Mouse (Mus musculus) MEL (cell line): ENCODE data around the gene Med25. TPM values are rescaled to one million over a fixed set of nuclear protein-coding genes. Genes with fewer than 3 reads are reported as not detected.

Experiments used
- DNase-seq: peaks from one replicate; pipeline ENCODE4 v3.0.0; 2011; ENCODE audit warnings: low read depth, low spot score
- H3K27ac ChIP-seq: 2 replicates; pipeline ENCODE4 v1.5.1; 2012; ENCODE audit warnings: low read depth, mild to moderate bottlenecking, control low read depth, low read length, moderate library complexity; ENCODE audit not compliant: control insufficient read depth
- H3K27me3 ChIP-seq, 2 experiments: fragments of 150-350 bp in 1 of 2; sonication (generic) in 1 of 2; 2 replicates each; pipeline ENCODE4 v1.6.1; 2012; ENCODE audit warnings: low read length in 2 of 2, mild to moderate bottlenecking in 2 of 2, improper control_type of control experiment in 1 of 2, moderate library complexity in 1 of 2; ENCODE audit not compliant: insufficient read depth in 2 of 2, control insufficient read depth in 1 of 2
- H3K36me3 ChIP-seq, 2 experiments: 2 replicates each; pipeline ENCODE4 v1.6.1; 2012 to 2014; ENCODE audit warnings: low read length in 2 of 2, improper control_type of control experiment in 1 of 2, inconsistent platforms in 1 of 2, mild to moderate bottlenecking in 1 of 2; ENCODE audit not compliant: insufficient read depth in 2 of 2, control insufficient read depth in 1 of 2
- H3K4me1 ChIP-seq, 2 experiments: fragments of 150-350 bp in 1 of 2; sonication (generic) in 1 of 2; 2 replicates each; pipeline ENCODE4 v1.6.1; 2012; ENCODE audit warnings: low read length in 2 of 2, improper control_type of control experiment in 1 of 2, mild to moderate bottlenecking in 1 of 2; ENCODE audit not compliant: insufficient read depth in 2 of 2, control insufficient read depth in 1 of 2
- H3K4me3 ChIP-seq, 2 experiments: fragments of 150-350 bp in 1 of 2; sonication (generic) in 1 of 2; 2 replicates each; pipeline ENCODE4 v1.5.1; 2012; ENCODE audit warnings: low read depth in 2 of 2, low read length in 2 of 2, mild to moderate bottlenecking in 2 of 2, moderate library complexity in 2 of 2, control low read depth in 1 of 2, improper control_type of control experiment in 1 of 2; ENCODE audit not compliant: control insufficient read depth in 1 of 2, insufficient read depth in 1 of 2
- H3K79me2 ChIP-seq: 2 replicates; pipeline ENCODE4 v1.6.1; 2012; ENCODE audit warnings: mild to moderate bottlenecking, low read length, moderate library complexity; ENCODE audit not compliant: control insufficient read depth, poor library complexity, insufficient read depth
- H3K9ac ChIP-seq: 2 replicates; pipeline ENCODE4 v1.6.1; 2012; ENCODE audit warnings: low read depth, mild to moderate bottlenecking, control low read depth, low read length, moderate library complexity; ENCODE audit not compliant: control insufficient read depth, poor library complexity, severe bottlenecking
- H3K9me3 ChIP-seq: fragments of 150-350 bp; sonication (generic); replicated peaks from 2 replicates; pipeline ENCODE4 v1.6.1; 2012; ENCODE audit warnings: mild to moderate bottlenecking, low read length, improper control_type of control experiment, moderate library complexity; ENCODE audit not compliant: insufficient read depth
- BHLHE40 ChIP-seq: IDR thresholded peaks from 2 replicates; pipeline ENCODE4 v1.6.1; 2012; ENCODE audit warnings: low read depth, mild to moderate bottlenecking, inconsistent platforms, low read length, improper control_type of control experiment, borderline replicate concordance
- CHD1 ChIP-seq: IDR thresholded peaks from 2 replicates; pipeline ENCODE4 v1.6.1; 2012; ENCODE audit warnings: low read depth, mild to moderate bottlenecking, inconsistent platforms, low read length, improper control_type of control experiment
- CHD2 ChIP-seq: IDR thresholded peaks from 2 replicates; pipeline ENCODE4 v1.6.1; 2011; ENCODE audit warnings: low read length, improper control_type of control experiment
- CTCF ChIP-seq, 3 experiments: IDR thresholded peaks in 2 of 3; conservative IDR thresholded peaks in 1 of 3; 2 replicates each; pipeline ENCODE4 v1.5.1; 2011 to 2012; ENCODE audit warnings: low read length in 3 of 3, low read depth in 2 of 3, mild to moderate bottlenecking in 2 of 3, improper control_type of control experiment in 1 of 3, inconsistent platforms in 1 of 3, mixed read lengths in 1 of 3, moderate library complexity in 1 of 3; ENCODE audit not compliant: control insufficient read depth in 1 of 3, insufficient read depth in 1 of 3, poor library complexity in 1 of 3, severe bottlenecking in 1 of 3
- ELF1 ChIP-seq: IDR thresholded peaks from 2 replicates; pipeline ENCODE4 v1.6.1; 2014; ENCODE audit warnings: low read depth, mild to moderate bottlenecking, inconsistent platforms, low read length, improper control_type of control experiment, moderate library complexity
- EP300 ChIP-seq, 2 experiments: IDR thresholded peaks; 2 replicates each; pipeline ENCODE4 v1.6.1; 2011; ENCODE audit warnings: improper control_type of control experiment in 2 of 2, low read length in 2 of 2, low read depth in 1 of 2, mild to moderate bottlenecking in 1 of 2
- GATA1 ChIP-seq: IDR thresholded peaks from 2 replicates; pipeline ENCODE4 v1.6.1; 2011; ENCODE audit warnings: low read depth, low read length, improper control_type of control experiment
- MAFK ChIP-seq: IDR thresholded peaks from 2 replicates; pipeline ENCODE4 v1.6.1; 2011; ENCODE audit warnings: low read depth, mild to moderate bottlenecking, low read length, improper control_type of control experiment, borderline replicate concordance
- MAX ChIP-seq: IDR thresholded peaks from 2 replicates; pipeline ENCODE4 v1.6.1; 2011; ENCODE audit warnings: low read length, improper control_type of control experiment
- MAZ ChIP-seq: IDR thresholded peaks from 2 replicates; pipeline ENCODE4 v1.6.1; 2012; ENCODE audit warnings: low read depth, mild to moderate bottlenecking, inconsistent platforms, low read length, improper control_type of control experiment
- MXI1 ChIP-seq: IDR thresholded peaks from 2 replicates; pipeline ENCODE4 v1.6.1; 2011; ENCODE audit warnings: mild to moderate bottlenecking, low read depth, low read length, improper control_type of control experiment
- MYB ChIP-seq: IDR thresholded peaks from 2 replicates; pipeline ENCODE4 v1.6.1; 2011; ENCODE audit warnings: mild to moderate bottlenecking, low read depth, low read length, improper control_type of control experiment
- NELFE ChIP-seq: IDR thresholded peaks from 2 replicates; pipeline ENCODE4 v1.6.1; 2011; ENCODE audit warnings: low read depth, low read length, improper control_type of control experiment
- NRF1 ChIP-seq: IDR thresholded peaks from 2 replicates; pipeline ENCODE4 v1.6.1; 2014; ENCODE audit warnings: low read depth, mild to moderate bottlenecking, inconsistent platforms, low read length, improper control_type of control experiment, moderate library complexity; ENCODE audit not compliant: poor library complexity, insufficient read depth, severe bottlenecking
- POLR2A ChIP-seq, 2 experiments: IDR thresholded peaks; 2 replicates each; pipeline ENCODE4 v1.6.1; 2011 to 2012; ENCODE audit warnings: low read length in 2 of 2, mild to moderate bottlenecking in 2 of 2, control low read depth in 1 of 2, improper control_type of control experiment in 1 of 2, low read depth in 1 of 2, moderate library complexity in 1 of 2; ENCODE audit not compliant: control insufficient read depth in 1 of 2, insufficient read depth in 1 of 2, poor library complexity in 1 of 2
- TAL1 ChIP-seq: IDR thresholded peaks from 2 replicates; pipeline ENCODE4 v1.6.1; 2012; ENCODE audit warnings: mild to moderate bottlenecking, inconsistent platforms, low read length, moderate library complexity, mixed read lengths
- TBP ChIP-seq: IDR thresholded peaks from 2 replicates; pipeline ENCODE4 v1.8.0; 2011; ENCODE audit warnings: low read depth, low read length, improper control_type of control experiment
- TCF12 ChIP-seq: IDR thresholded peaks from 2 replicates; pipeline ENCODE4 v1.6.1; 2014; ENCODE audit warnings: low read depth, mild to moderate bottlenecking, inconsistent platforms, low read length, improper control_type of control experiment, moderate library complexity
- ZKSCAN1 ChIP-seq: IDR thresholded peaks from 2 replicates; pipeline ENCODE4 v1.6.1; 2012; ENCODE audit warnings: low read depth, mild to moderate bottlenecking, inconsistent platforms, low read length, improper control_type of control experiment, moderate library complexity
- ZMIZ1 ChIP-seq: IDR thresholded peaks from 2 replicates; pipeline ENCODE4 v1.6.1; 2012; ENCODE audit warnings: low read depth, mild to moderate bottlenecking, inconsistent platforms, low read length, improper control_type of control experiment, moderate library complexity
- ZNF384 ChIP-seq: IDR thresholded peaks from 2 replicates; pipeline ENCODE4 v1.6.1; 2012; ENCODE audit warnings: low read depth, mild to moderate bottlenecking, inconsistent platforms, low read length, improper control_type of control experiment
- polyA plus RNA-seq, 2 experiments: library from polyadenylated mRNA; stranded (reverse) in 1 of 2; unstranded in 1 of 2; fragments of >175 nt in 1 of 2; fragments of >200 nt in 1 of 2; gene quantifications; 2 replicates each; pipeline versions ENCODE4 v1.2.1 to v1.2.4; 2012; ENCODE audit warnings: low replicate concordance in 2 of 2, low read depth in 1 of 2; ENCODE audit not compliant: insufficient read length in 2 of 2, insufficient read depth in 1 of 2, missing spikeins in 1 of 2
- total RNA-seq: library from RNA; depleted of rRNA; stranded (reverse); fragments of 300-350 nt; gene quantifications from 2 replicates; pipeline ENCODE4 v1.2.3, GENCODE M21; 2012

The Med25 gene
- total and polyA plus RNA-seq, 3 experiments = 53.9 to 118 TPM; not detected in 1

- Histone ChIP-seq H3K79me2 (peaks cover 7% of the 10 kb centered on the region), H3K27ac (no peak overlapping the region), H3K9ac (no peak overlapping the region), H3K9me3 (no peaks in the 10 kb centered on the region), H3K36me3 (no peaks in the 10 kb centered on the region; a peak in 2 of 4 replicates), H3K4me1 (peaks cover 0 to 3% of the 10 kb centered on the region in 2 experiments; a peak in 2 of 4 replicates), H3K27me3 (no peaks in the 10 kb centered on the region), H3K4me3 (no peak overlapping the region)
- TF ChIP-seq MAX (no peak), MAFK (no peak), NELFE (no peak), NRF1 (no peak), CHD2 (no peak), ZMIZ1 (no peak), ZNF384 (no peak), MYB (no peak), MXI1 (no peak), POLR2A (IDR thresholded peaks at IDR 0.05; ENCODE audit: control insufficient read depth in 1 of 2, insufficient read depth in 1 of 2, low read depth in 1 of 2, low read length in 2 of 2, poor library complexity in 1 of 2) (no peak), MAZ (no peak)
- DNase-seq = no peak
These were observed 28.5 kb downstream of the Med25 start for GRCm38 (mm10) chr7:44863982-44864494.

GRCm38 (mm10) chr7:44863210-44863609, 29.3 kb downstream of the Med25 start:
- Histone ChIP-seq H3K79me2 (peaks cover 4% of the 10 kb centered on the region; the same call in 1 of the 2 replicates), H3K4me3 (no peak overlapping the region), H3K27me3 (no peaks in the 10 kb centered on the region), H3K9ac (no peak overlapping the region), H3K4me1 (peaks cover 0 to 2% of the 10 kb centered on the region in 2 experiments; a peak in 2 of 4 replicates), H3K36me3 (no peaks in the 10 kb centered on the region; a peak in 2 of 4 replicates), H3K27ac (no peak overlapping the region), H3K9me3 (no peaks in the 10 kb centered on the region)
- TF ChIP-seq ELF1 = no peak
- TF ChIP-seq MXI1 = no peak
- DNase-seq = no peak

- H3K9ac ChIP-seq = no peak overlapping the region
- H3K79me2 ChIP-seq = peaks cover 4% of the 10 kb centered on the region
- no peaks in the 10 kb centered on the region; a peak in 2 of 4 replicates for H3K36me3 ChIP-seq
- H3K27ac ChIP-seq = no peak overlapping the region
- peaks cover 0 to 5% of the 10 kb centered on the region in 2 experiments; a peak in 2 of 4 replicates for H3K4me1 ChIP-seq
- H3K27me3 ChIP-seq = no peaks in the 10 kb centered on the region
- TF ChIP-seq MYB (no peak), TBP (no peak), TCF12 (no peak), CHD1 (no peak), ZKSCAN1 (no peak), TAL1 (no peak), EP300 (IDR thresholded peaks at IDR 0.05; ENCODE audit: low read depth in 1 of 2, low read length in 2 of 2) (no peak), GATA1 (no peak), CTCF (IDR thresholded peaks at IDR 0.05 in 2 of 3, conservative IDR thresholded peaks at IDR 0.05 in 1 of 3; ENCODE audit: control insufficient read depth in 1 of 3, insufficient read depth in 1 of 3, low read depth in 2 of 3, low read length in 3 of 3, poor library complexity in 1 of 3, severe bottlenecking in 1 of 3) (no peak), NELFE (no peak), BHLHE40 (no peak), CHD2 (no peak)
- DNase-seq = no peak
- H3K9me3 ChIP-seq = no peaks in the 10 kb centered on the region
- H3K4me3 ChIP-seq = no peak overlapping the region
These were observed 30.1 kb downstream of the Med25 start for GRCm38 (mm10) chr7:44862434-44862833.
